Mouse (Mus musculus) spleen, adult 2 months (tissue): ENCODE measurements around the gene Itpkb. TPM values are rescaled to one million over a fixed set of nuclear protein-coding genes. Genes with fewer than 3 reads are reported as not detected.

Source experiments
- DNase-seq, 2 experiments: peaks; one replicate each; pipeline versions ENCODE4 v3.0.0 to v3.0.0-alpha.2; 2012 to 2021; ENCODE audit warnings: low spot score in 2 of 2, low read depth in 1 of 2
- H3K27ac ChIP-seq: fragments of 200-500 bp; 2 replicates; pipeline ENCODE4 v1.5.1; 2012; ENCODE audit warnings: low read length, inconsistent platforms; ENCODE audit not compliant: insufficient read depth
- H3K27me3 ChIP-seq: fragments of 200-500 bp; 2 replicates; pipeline ENCODE4 v1.6.1; 2012; ENCODE audit warnings: mild to moderate bottlenecking, moderate library complexity, low read length, inconsistent platforms; ENCODE audit not compliant: control insufficient read depth, insufficient read depth
- H3K36me3 ChIP-seq: fragments of 200-500 bp; 2 replicates; pipeline ENCODE4 v1.6.1; 2012; ENCODE audit warnings: mild to moderate bottlenecking, low read length, inconsistent platforms; ENCODE audit not compliant: control insufficient read depth, insufficient read depth
- H3K4me1 ChIP-seq: fragments of 200-500 bp; 2 replicates; pipeline ENCODE4 v1.6.1; 2011; ENCODE audit warnings: inconsistent platforms; ENCODE audit not compliant: control insufficient read depth, insufficient read depth, insufficient read length
- H3K4me3 ChIP-seq: fragments of 200-500 bp; 2 replicates; pipeline ENCODE4 v1.5.1; 2011; ENCODE audit warnings: mild to moderate bottlenecking, inconsistent platforms; ENCODE audit not compliant: insufficient read depth, insufficient read length; ENCODE audit errors: extremely low read depth
- CTCF ChIP-seq: fragments of 200-500 bp; IDR thresholded peaks from 2 replicates; pipeline ENCODE4 v1.5.1; 2011; ENCODE audit warnings: mild to moderate bottlenecking, inconsistent platforms; ENCODE audit not compliant: insufficient read depth, insufficient read length, insufficient replicate concordance; ENCODE audit errors: extremely low read depth
- POLR2A ChIP-seq: fragments of 200-500 bp; IDR thresholded peaks from 2 replicates; pipeline ENCODE4 v1.6.1; 2011; ENCODE audit warnings: low read depth, low read length, inconsistent platforms
- WGBS: fragments of 180-500 bp; shearing (Covaris S2); methylation state at CpG from one replicate; pipeline ENCODE4 v1.1.7; 2018; 5-methylcytosine and 5-hydroxymethylcytosine counted together
- polyA plus RNA-seq: library from polyadenylated mRNA; depleted of rRNA; stranded (reverse); fragments of >200 nt; gene quantifications from 2 replicates; pipeline ENCODE4 v1.2.3, GENCODE M21; 2012

Gene Itpkb
- polyA plus RNA-seq, 1 experiment = 24.7 TPM

- Histone ChIP-seq H3K27ac (peak overlapping the region; percentile 98; the same call in 1 of the 2 replicates), H3K4me3 (peak overlapping the region; percentile 94), H3K36me3 (peaks cover 24% of the 10 kb centered on the region), H3K27me3 (no peaks in the 10 kb centered on the region), H3K4me1 (peaks cover 42% of the 10 kb centered on the region)
- no peak for TF ChIP-seq CTCF
- no peak for TF ChIP-seq POLR2A
- no peak for DNase-seq
- 79% methylated on average over 14 of the region's 14 CpGs for WGBS
Observed at GRCm38 (mm10) chr1:180332928-180333440, 2.7 kb downstream of the Itpkb start.

DNA sequence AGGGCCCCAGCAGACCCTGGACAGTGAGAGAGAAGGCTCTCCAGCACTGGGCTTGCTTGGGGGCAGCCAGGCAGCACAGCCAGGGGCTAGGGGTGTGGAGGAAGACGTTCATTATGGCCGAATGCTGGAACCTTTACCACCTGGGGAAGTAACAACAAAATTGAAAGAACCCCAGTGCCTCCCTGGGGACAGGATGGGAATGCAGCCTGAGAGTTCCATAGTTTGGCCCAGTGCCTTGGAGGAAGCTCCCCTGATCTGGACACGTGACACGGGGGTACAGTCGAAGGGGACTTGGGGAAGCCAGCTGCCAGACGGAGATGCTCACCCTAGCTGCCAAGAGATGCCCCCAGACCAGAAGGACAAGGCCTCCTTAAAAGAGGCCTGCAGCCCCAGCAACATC is 3.3 kb downstream of the Itpkb start:
- peak overlapping the region; percentile 94; the same call in 1 of the 2 replicates for H3K4me3 ChIP-seq

GRCm38 (mm10) chr1:180334541-180334940 is 4.3 kb downstream of the Itpkb start:
- no peak for TF ChIP-seq CTCF
- TF ChIP-seq POLR2A = no peak
- WGBS = 57% methylated on average over 6 of the region's 6 CpGs
- no peaks in the 10 kb centered on the region for H3K27me3 ChIP-seq
- peak overlapping the region; percentile 47; the same call in 1 of the 2 replicates for H3K27ac ChIP-seq
- peaks cover 26% of the 10 kb centered on the region for H3K36me3 ChIP-seq
- DNase-seq = no peak
- H3K4me3 ChIP-seq = peak overlapping the region; percentile 16; the same call in 1 of the 2 replicates
- H3K4me1 ChIP-seq = peaks cover 37% of the 10 kb centered on the region

More for the DNA sequence above, 3.3 kb downstream of the Itpkb start:
- H3K36me3 ChIP-seq = peaks cover 26% of the 10 kb centered on the region
- no peak for DNase-seq
- peak overlapping the region; percentile 4; the same call in 1 of the 2 replicates for H3K27ac ChIP-seq
- H3K4me1 ChIP-seq = peaks cover 42% of the 10 kb centered on the region
- no peaks in the 10 kb centered on the region for H3K27me3 ChIP-seq
- TF ChIP-seq CTCF = no peak
- TF ChIP-seq POLR2A = no peak
- 38% methylated on average over 6 of the region's 6 CpGs for WGBS

DNA sequence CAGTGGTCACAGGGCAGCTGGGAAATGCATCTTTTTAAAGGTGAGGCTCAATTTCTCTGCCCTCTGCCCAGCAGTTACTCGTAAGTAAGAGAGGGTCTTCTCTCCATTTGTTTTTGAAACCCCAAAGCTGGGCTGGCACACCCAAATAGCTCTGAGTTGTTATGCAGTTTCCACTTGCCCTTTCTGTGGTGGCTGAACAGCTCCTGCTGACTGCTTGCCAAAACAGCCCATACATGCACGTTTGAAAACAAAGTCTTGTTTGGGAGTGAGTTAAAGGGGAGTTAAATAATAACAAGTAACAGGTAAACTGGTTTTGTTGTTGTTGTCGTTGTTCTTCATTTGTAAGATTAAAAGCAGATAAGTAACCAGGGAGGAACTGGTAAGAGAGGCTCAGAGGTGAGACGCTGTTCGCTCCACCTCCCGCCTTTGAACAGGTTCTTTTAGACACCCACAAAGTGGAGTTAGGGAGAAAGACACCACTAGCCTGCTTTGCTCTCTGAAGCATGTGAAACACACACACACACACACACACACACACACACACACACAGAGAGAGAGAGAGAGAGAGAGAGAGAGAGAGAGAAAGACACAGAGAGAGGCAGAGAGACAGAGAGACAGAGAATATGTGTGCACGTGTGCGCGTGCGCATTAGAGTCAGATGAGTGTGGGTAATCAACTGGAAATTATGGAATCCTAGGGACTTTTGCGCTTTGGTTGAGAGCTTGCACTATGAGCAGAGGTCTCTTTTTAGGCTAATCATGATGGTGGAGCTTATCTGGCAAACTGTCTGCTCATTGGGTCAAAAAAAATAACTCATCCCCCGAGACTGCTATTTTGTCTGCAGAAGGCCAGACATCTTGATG is 5.5 kb downstream of the Itpkb start:
- peak overlapping the region; percentile 26; the same call in 1 of the 2 replicates for H3K4me3 ChIP-seq
- WGBS = 50% methylated on average over 12 of the region's 12 CpGs
- H3K27me3 ChIP-seq = no peaks in the 10 kb centered on the region
- no peak for TF ChIP-seq POLR2A
- peak overlapping the region; percentile 61 for H3K27ac ChIP-seq
- no peak for DNase-seq
- peaks cover 26% of the 10 kb centered on the region for H3K36me3 ChIP-seq
- H3K4me1 ChIP-seq = peaks cover 39% of the 10 kb centered on the region

GRCm38 (mm10) chr1:180338358-180338757 is 8.1 kb downstream of the Itpkb start:
- H3K27ac ChIP-seq = no peak overlapping the region
- 76% methylated on average over 8 of the region's 8 CpGs for WGBS
- DNase-seq = no peak
- no peaks in the 10 kb centered on the region for H3K27me3 ChIP-seq
- no peak for TF ChIP-seq POLR2A
- TF ChIP-seq CTCF = no peak
- peaks cover 27% of the 10 kb centered on the region; the same call in 1 of the 2 replicates for H3K4me1 ChIP-seq
- peaks cover 12% of the 10 kb centered on the region for H3K36me3 ChIP-seq
- H3K4me3 ChIP-seq = no peak overlapping the region

- no peak for TF ChIP-seq POLR2A
- TF ChIP-seq CTCF = no peak
- Histone ChIP-seq H3K27me3 (no peaks in the 10 kb centered on the region), H3K36me3 (peaks cover 5% of the 10 kb centered on the region; the same call in 1 of the 2 replicates), H3K4me1 (peaks cover 20% of the 10 kb centered on the region; the same call in 1 of the 2 replicates), H3K27ac (no peak overlapping the region), H3K4me3 (no peak overlapping the region)
- WGBS = 71% methylated on average over 5 of the region's 5 CpGs
- DNase-seq = no peak
Observed at GRCm38 (mm10) chr1:180339143-180339542, 8.9 kb downstream of the Itpkb start.

DNA sequence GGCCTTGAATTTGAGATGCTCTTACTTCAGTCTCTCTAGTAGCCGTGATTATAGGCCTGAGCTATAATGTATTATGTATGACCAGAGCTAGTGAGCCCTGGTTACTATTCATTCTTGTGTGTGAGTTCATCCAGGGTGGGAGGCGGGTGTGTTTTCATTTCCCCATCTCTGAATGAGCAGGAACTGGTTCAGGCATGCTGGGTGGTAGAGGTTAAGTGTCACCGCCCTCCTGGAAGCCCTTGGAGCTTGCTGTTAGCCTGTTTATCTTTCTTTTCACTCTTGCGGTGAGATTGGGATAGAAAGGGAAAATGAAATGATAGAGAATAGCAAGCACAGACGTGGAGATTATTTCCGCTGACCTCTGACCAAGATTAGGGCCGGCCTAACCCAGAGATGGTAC is 12.7 kb downstream of the Itpkb start:
- Histone ChIP-seq H3K27me3 (no peaks in the 10 kb centered on the region), H3K4me1 (peaks cover 8% of the 10 kb centered on the region; the same call in 1 of the 2 replicates), H3K36me3 (peaks cover 2% of the 10 kb centered on the region; the same call in 1 of the 2 replicates), H3K27ac (no peak overlapping the region), H3K4me3 (no peak overlapping the region)
- 75% methylated on average over 7 of the region's 7 CpGs for WGBS
- TF ChIP-seq CTCF = no peak
- no peak for TF ChIP-seq POLR2A
- no peak for DNase-seq
